Mouse (Mus musculus) adrenal gland, postnatal 36 days (tissue): ENCODE measurements around the gene Cldn4. TPM values are rescaled to one million over a fixed set of nuclear protein-coding genes. Genes with fewer than 3 reads are reported as not detected.

ENCODE experiments used
- total RNA-seq, 2 experiments: library from RNA; stranded (reverse); gene quantifications; 2 replicates each; pipeline ENCODE4 v1.2.3; 2021

Cldn4 gene
- total RNA-seq, 2 experiments from 2014 or later = not detected

Other genes with a start within 250 kb of the Cldn4 start
- 10 to 100 TPM; 20.4 to 51.7 TPM for gene Eln, start 199.6 kb downstream of the Cldn4 start, total RNA-seq
- not detected for gene Tmem270, start 40.2 kb downstream of the Cldn4 start, total RNA-seq
- not detected for gene Cldn13, start 31.4 kb downstream of the Cldn4 start, total RNA-seq
- 10 to 100 TPM; 18.5 to 29.9 TPM for gene Mettl27, start 14.6 kb downstream of the Cldn4 start, total RNA-seq
- gene Cldn3, start 39.3 kb upstream of the Cldn4 start, total RNA-seq = under 1 TPM in 1 of 2 experiments, not detected in 1; 0.43 TPM
- 10 to 100 TPM; 45.4 to 55.3 TPM for gene Abhd11, start 62.2 kb upstream of the Cldn4 start, total RNA-seq
- gene Stx1a, start 76.5 kb upstream of the Cldn4 start, total RNA-seq = 1 to 10 TPM; 6.8 to 7.7 TPM
- 10 to 100 TPM; 28.1 to 34.6 TPM for gene Dnajc30, start 117.3 kb upstream of the Cldn4 start, total RNA-seq
- 10 to 100 TPM; 51.7 to 57.7 TPM for gene Bud23, start 118.0 kb upstream of the Cldn4 start, total RNA-seq
- gene Vps37d, start 131.3 kb upstream of the Cldn4 start, total RNA-seq = 1 to 10 TPM; 1.8 to 3.7 TPM
- gene Mlxipl, start 143.0 kb upstream of the Cldn4 start, total RNA-seq = 10 to 100 TPM; 47.4 to 73.6 TPM
- 10 to 100 TPM; 28.9 to 40.9 TPM for gene Tbl2, start 202.7 kb upstream of the Cldn4 start, total RNA-seq
- 10 to 100 TPM; 72.6 to 77.5 TPM for gene Bcl7b, start 221.3 kb upstream of the Cldn4 start, total RNA-seq
- gene Baz1b, start 240.3 kb upstream of the Cldn4 start, total RNA-seq = 10 to 100 TPM; 72.1 to 90.4 TPM